Mouse (Mus musculus): ENCODE data around the gene Rpl36al.

The Rpl36al gene

DNA sequence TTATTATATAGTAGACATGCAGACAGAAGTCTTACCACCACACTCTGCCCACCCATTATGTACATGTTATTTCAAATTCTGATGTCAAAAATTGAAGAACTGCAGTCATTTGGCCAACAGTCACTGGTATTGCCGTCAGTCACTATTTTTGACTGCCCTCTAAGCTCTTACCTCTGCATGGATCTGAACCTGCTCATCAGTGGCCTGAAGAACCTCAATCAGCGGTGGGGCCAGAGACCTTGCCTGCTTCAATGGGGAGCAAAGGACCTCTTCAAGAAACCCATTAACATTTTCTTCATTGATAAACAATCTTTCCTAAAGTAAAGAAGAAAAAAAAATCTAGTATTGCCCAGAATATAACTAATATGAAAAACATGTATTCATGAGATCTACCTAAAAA lies 8.8 kb upstream of the Rpl36al start:
- in situ Hi-C loops (cut with MboI), result no loop called here

DNA sequence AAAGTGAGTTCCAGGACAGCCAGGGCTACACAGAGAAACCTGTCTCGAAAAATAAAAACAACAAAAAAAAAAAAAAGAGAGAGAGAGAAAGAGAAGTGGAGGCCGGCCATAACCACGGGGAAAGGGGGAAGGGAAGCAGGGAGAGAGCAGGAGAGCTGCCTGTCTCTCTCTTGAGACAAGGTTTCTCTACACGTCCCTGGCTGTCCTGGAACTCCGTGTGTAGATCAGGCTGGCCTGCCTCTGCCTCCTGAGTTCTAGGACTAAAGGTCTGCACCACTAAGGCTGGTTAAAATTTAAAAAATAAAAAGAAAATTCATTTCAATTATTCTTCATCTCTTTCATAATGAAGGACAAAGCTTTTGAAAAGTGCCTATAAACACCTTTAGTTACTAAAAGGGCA lies 7.5 kb upstream of the Rpl36al start:
- in situ Hi-C loops (cut with MboI), result no loop called here

GRCm38 (mm10) chr12:69190522-69190921 lies 6.6 kb upstream of the Rpl36al start:
- in situ Hi-C loops (cut with MboI), result no loop called here

DNA sequence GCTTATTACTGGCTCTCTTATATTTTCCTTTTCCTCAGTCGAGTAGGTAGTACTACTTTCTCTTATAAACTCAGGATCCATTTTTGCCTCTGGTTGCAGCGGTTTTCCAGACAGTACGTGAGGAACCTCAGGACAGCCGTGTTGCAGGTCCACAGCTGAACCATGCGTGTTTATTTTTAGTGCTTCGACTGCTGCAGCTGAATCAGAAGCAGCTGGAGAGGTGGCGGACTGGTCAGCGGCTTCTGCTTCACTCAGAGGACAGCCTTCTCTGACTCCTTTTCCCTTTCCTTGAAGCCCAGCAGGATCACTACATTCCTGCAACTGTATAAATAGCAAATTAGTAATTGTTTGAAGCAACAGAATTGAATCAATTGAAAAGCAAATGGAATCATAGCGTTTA lies 6.2 kb upstream of the Rpl36al start:
- in situ Hi-C loops (cut with MboI), result no loop called here

GRCm38 (mm10) chr12:69186811-69187471 lies 3.1 kb upstream of the Rpl36al start:
- in situ Hi-C loops (cut with MboI), result no loop called here

GRCm38 (mm10) chr12:69185371-69185770 lies 1.5 kb upstream of the Rpl36al start:
- in situ Hi-C loops (cut with MboI), result no loop called here

- in situ Hi-C loops (cut with MboI), result no loop called here
These were observed 736 bp upstream of the Rpl36al start for GRCm38 (mm10) chr12:69184342-69185295.

- in situ Hi-C loops (cut with MboI), result no loop called here
These were observed 2.1 kb downstream of the Rpl36al start for GRCm38 (mm10) chr12:69181800-69182199.

GRCm38 (mm10) chr12:69179371-69179770 lies 4.5 kb downstream of the Rpl36al start:
- in situ Hi-C loops (cut with MboI), result no loop called here

DNA sequence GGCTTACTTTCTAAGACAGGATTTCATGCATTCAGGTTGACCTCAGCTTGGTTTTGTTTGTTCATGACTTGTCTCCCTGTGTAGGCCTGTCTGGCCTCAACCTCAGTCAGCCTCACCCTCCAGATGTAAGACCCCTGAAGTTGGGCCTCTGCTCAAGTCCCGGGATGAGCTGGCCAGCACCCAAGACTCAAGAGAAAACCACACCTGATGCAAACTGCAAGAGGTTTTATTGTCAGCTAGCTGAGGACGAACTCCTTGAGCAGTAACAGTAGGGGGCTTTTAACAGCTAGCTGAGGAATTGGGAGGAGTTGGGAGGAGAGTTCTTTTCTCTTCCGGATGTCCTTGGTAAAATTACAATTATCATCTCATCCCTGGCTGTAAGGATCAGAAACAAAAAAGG lies 6.4 kb downstream of the Rpl36al start:
- in situ Hi-C loops (cut with MboI), result no loop called here

DNA sequence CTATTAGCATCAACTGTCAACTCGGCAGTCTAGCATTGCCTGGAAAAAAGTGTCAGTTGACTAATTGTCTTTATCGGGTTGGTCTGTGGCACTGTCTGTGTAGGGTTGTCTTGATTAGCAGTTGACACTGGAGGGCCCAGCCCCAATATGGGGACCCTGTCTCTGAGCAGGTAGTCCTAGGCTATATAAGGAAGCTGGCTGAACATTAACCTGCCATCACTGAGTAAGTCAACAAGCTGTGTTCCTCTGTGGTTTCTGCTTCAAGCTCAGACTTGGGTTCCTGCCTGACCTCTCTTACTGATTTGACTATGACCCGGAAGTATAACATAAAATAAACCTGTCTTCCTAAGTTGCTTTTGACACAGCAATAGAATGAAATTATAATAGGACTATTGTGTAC lies 7.9 kb downstream of the Rpl36al start:
- in situ Hi-C loops (cut with MboI), result no loop called here

DNA sequence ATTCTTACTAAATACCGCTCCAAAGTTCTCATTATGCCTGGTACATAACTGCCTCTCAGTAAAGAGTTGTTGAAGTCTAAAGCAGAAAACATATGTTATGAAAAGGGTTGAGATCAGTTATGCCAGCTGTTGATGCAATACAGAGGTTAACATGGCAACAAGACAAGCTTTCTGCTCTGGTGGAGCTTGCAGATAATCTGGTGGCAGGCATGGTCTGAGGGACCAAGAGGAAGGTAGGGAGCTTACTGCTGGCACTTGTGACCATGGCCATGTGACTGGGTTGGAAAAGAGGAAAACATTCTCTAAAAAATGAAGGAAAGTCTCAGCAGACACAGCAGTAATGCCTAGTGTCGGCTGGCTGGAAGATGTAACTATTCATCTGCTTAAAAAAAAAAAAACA lies 12.6 kb downstream of the Rpl36al start:
- in situ Hi-C loops (cut with MboI), result loop anchor here (25.0 kb wide), 1 partner anchor 1791 kb away; the partner anchor contains the start of gene Psma3

DNA sequence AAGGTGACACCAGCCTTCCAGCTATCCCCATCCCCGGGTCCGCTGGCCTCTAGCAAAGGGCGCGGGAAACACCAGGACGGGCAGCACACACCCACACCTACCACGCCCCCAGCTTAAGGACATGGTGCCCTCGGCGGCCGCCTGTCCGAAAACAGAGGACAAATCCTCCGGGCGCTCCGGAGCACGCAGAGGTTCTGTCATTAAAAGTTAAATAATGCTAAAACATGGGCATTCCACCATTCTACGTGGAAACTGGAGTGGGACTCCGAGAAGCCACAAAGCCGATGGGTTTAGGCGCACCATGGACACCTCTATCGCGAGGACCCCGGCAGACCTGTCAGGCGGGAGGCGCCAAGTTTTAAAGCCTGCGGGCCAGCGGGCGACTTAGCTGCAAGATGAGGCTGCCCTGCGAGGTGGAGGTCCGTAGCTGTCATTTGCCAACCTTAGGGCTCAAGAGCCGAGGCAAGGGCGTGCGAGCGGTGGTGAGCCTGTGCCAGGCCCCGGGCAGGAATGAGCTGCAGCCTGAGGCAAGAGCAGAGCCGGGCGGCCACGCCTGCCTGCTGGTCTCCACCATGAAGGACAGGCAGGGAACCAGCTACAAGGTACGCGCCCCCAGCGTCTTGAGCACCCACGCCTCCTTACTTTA lies 15.3 kb downstream of the Rpl36al start, which contains the start of gene Lrr1:
Gene Lrr1 (plus strand): TSS at position 354 of the 646 bp plus-strand sequence.
- in situ Hi-C loops (cut with MboI), result loop anchor here (25.0 kb wide), 1 partner anchor 1794 kb away; the partner anchor contains the start of gene Psma3

- in situ Hi-C loops (cut with MboI), result loop anchor here (25.0 kb wide), 1 partner anchor 1794 kb away; the partner anchor contains the start of gene Psma3
These were observed 16.0 kb downstream of the Rpl36al start for GRCm38 (mm10) chr12:69167656-69168460.

DNA sequence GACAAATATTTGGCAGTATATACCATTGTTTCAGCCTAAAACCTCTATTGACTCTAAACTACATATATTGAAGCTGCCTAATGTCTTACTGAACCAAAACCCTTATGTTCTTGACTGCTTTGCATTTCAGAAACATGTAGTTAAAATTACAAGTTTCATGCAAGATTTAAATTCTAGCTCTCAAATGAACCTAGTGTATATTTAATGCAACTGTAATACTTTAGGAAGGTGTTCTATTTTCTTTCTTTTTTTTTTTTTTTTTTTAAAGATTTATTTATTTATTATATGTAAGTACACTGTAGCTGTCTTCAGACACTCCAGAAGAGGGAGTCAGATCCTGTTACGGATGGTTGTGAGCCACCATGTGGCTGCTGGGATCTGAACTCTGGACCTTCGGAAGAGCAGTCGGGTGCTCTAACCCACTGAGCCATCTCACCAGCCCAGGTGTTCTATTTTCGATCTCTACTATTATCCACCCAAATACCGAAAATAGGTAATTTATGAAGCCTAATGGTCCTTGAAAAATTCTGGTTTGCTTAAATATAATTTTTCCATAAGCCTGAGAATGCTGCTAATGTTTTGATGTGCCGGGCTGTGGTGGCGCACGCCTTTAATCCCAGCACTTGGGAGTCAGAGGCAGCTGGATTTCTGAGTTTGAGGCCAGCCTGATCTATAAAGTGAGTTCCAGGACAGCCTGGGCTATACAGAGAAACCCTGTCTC lies 16.9 kb downstream of the Rpl36al start:
- in situ Hi-C loops (cut with MboI), result loop anchor here (25.0 kb wide), 1 partner anchor 1795 kb away; the partner anchor contains the start of gene Psma3

- in situ Hi-C loops (cut with MboI), result loop anchor here (25.0 kb wide), 1 partner anchor 1797 kb away; the partner anchor contains the start of gene Psma3
These were observed 19.0 kb downstream of the Rpl36al start for GRCm38 (mm10) chr12:69164904-69165303.

GRCm38 (mm10) chr12:69163586-69163985 lies 20.3 kb downstream of the Rpl36al start:
- in situ Hi-C loops (cut with MboI), result loop anchor here (25.0 kb wide), 1 partner anchor 1799 kb away; the partner anchor contains the start of gene Psma3

GRCm38 (mm10) chr12:69160677-69161076 lies 23.2 kb downstream of the Rpl36al start:
- in situ Hi-C loops (cut with MboI), result loop anchor here (25.0 kb wide), 1 partner anchor 1802 kb away; the partner anchor contains the start of gene Psma3

DNA sequence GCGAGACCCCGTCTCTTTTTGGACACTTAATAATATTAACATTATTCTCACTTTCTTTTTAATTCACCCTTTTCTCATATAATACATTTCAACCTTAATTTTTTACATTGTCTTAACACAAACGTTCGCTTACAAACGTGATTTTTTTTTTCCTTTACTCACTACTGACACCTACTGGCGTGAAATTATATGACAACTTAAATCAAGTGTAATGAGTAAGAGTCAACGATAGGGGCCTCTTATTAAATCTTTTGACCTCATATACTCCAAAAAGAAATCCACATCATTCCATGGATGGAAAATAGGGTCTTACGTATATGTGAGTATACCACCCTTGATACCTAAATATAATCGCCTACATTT lies 24.3 kb downstream of the Rpl36al start:
- in situ Hi-C loops (cut with MboI), result loop anchor here (25.0 kb wide), 1 partner anchor 1803 kb away; the partner anchor contains the start of gene Psma3

Data from mature B cell (primary cell).